Mouse (Mus musculus): ENCODE measurements at regions not wholly inside any gene's neighbourhood (a gene's known extent, or its start where the extent isn't known, plus 50 kb on each side); places are given as distances from the start of the nearest gene placed in this dataset.
A peak's percentile ranks its signal among the peaks of the same experiment; 100 is the strongest.

- DNase-seq: no peak
- intact Hi-C loops (cut with DNase I; ENCODE audit: low total_unique reads): no loop called here
Observed at GRCm38 (mm10) chr8:10910244-10910872, 97.9 kb downstream of the Irs2 start.

- no peak for DNase-seq
- intact Hi-C loops (cut with DNase I; ENCODE audit: low total_unique reads): no loop called here
Observed at GRCm38 (mm10) chr8:10909155-10909554, 99.1 kb downstream of the Irs2 start.

- DNase-seq: no peak
- intact Hi-C loops (cut with DNase I; ENCODE audit: low total_unique reads): no loop called here
Observed at GRCm38 (mm10) chr8:10906353-10906752, 101.9 kb downstream of the Irs2 start.

GRCm38 (mm10) chr8:10905761-10906160 lies 102.5 kb downstream of the Irs2 start:
- no peak for DNase-seq
- intact Hi-C loops (cut with DNase I; ENCODE audit: low total_unique reads): no loop called here

- intact Hi-C loops (cut with DNase I; ENCODE audit: low total_unique reads): no loop called here
- no peak for DNase-seq
Observed at GRCm38 (mm10) chr8:10903957-10904356, 104.3 kb downstream of the Irs2 start.

- intact Hi-C loops (cut with DNase I; ENCODE audit: low total_unique reads): no loop called here
- DNase-seq: no peak
Observed at GRCm38 (mm10) chr8:10901954-10902353, 106.3 kb downstream of the Irs2 start.

GRCm38 (mm10) chr8:10901014-10901413 lies 107.2 kb downstream of the Irs2 start:
- no peak for DNase-seq
- intact Hi-C loops (cut with DNase I; ENCODE audit: low total_unique reads): no loop called here

- intact Hi-C loops (cut with DNase I; ENCODE audit: low total_unique reads): no loop called here
- DNase-seq: no peak
Observed at GRCm38 (mm10) chr8:10899581-10900155, 108.6 kb downstream of the Irs2 start.

- intact Hi-C loops (cut with DNase I; ENCODE audit: low total_unique reads): no loop called here
- DNase-seq: no peak
Observed at GRCm38 (mm10) chr8:10898562-10899527, 109.4 kb downstream of the Irs2 start.

GRCm38 (mm10) chr8:10897573-10897972 lies 110.7 kb downstream of the Irs2 start:
- intact Hi-C loops (cut with DNase I; ENCODE audit: low total_unique reads): no loop called here
- DNase-seq: no peak

- intact Hi-C loops (cut with DNase I; ENCODE audit: low total_unique reads): no loop called here
- no peak for DNase-seq
Observed at GRCm38 (mm10) chr8:10895178-10895577, 113.1 kb downstream of the Irs2 start.

GRCm38 (mm10) chr8:10894306-10894705 lies 114.0 kb downstream of the Irs2 start:
- intact Hi-C loops (cut with DNase I; ENCODE audit: low total_unique reads): no loop called here
- no peak for DNase-seq

- no peak for DNase-seq
- intact Hi-C loops (cut with DNase I; ENCODE audit: low total_unique reads): no loop called here
Observed at GRCm38 (mm10) chr8:10893709-10894108, 114.5 kb downstream of the Irs2 start.

- DNase-seq: no peak
- intact Hi-C loops (cut with DNase I; ENCODE audit: low total_unique reads): no loop called here
Observed at GRCm38 (mm10) chr8:10891906-10892305, 116.4 kb downstream of the Irs2 start.

- intact Hi-C loops (cut with DNase I; ENCODE audit: low total_unique reads): no loop called here
- no peak for DNase-seq
Observed at GRCm38 (mm10) chr8:10891440-10891839, 116.8 kb downstream of the Irs2 start.

- intact Hi-C loops (cut with DNase I; ENCODE audit: low total_unique reads): loop anchor here (10.0 kb wide), 1 partner anchor 109 kb away; no protein-coding TSS in a partner anchor
- DNase-seq: no peak
Observed at GRCm38 (mm10) chr8:10885452-10885851, 122.8 kb downstream of the Irs2 start.

GRCm38 (mm10) chr8:10883418-10883817 lies 124.8 kb downstream of the Irs2 start:
- DNase-seq: peak; percentile 42
- intact Hi-C loops (cut with DNase I; ENCODE audit: low total_unique reads): loop anchor here (10.0 kb wide), 1 partner anchor 111 kb away; no protein-coding TSS in a partner anchor

GRCm38 (mm10) chr8:10882381-10882780 lies 125.9 kb downstream of the Irs2 start:
- DNase-seq: no peak
- intact Hi-C loops (cut with DNase I; ENCODE audit: low total_unique reads): loop anchor here (10.0 kb wide), 1 partner anchor 112 kb away; no protein-coding TSS in a partner anchor

- DNase-seq: no peak
- intact Hi-C loops (cut with DNase I; ENCODE audit: low total_unique reads): loop anchor here (10.0 kb wide), 1 partner anchor 115 kb away; no protein-coding TSS in a partner anchor
Observed at GRCm38 (mm10) chr8:10879883-10880282, 128.4 kb downstream of the Irs2 start.

Measured in gastrocnemius, postnatal 14 days (tissue).